Mouse (Mus musculus): ENCODE data around the gene Amhr2. TPM values are rescaled to one million over a fixed set of nuclear protein-coding genes. Genes with fewer than 3 reads are reported as not detected.

Gene Amhr2
- polyA plus RNA-seq, 1 experiment = 0.18 TPM

- Histone ChIP-seq H3K4me1 (ENCODE audit: control insufficient read depth, insufficient read depth, insufficient read length, low read length) (no peaks in the 10 kb centered on the region), H3K4me3 (ENCODE audit: low read depth, low read length) (no peak overlapping the region), H3K27me3 (ENCODE audit: control insufficient read depth, insufficient read depth, low read length) (no peaks in the 10 kb centered on the region), H3K36me3 (ENCODE audit: control insufficient read depth, insufficient read depth, low read length) (peaks cover 38% of the 10 kb centered on the region), H3K27ac (ENCODE audit: insufficient read depth, low read depth, low read length) (no peak overlapping the region)
- no peak for TF ChIP-seq POLR2A (IDR thresholded peaks at IDR 0.05; ENCODE audit: low read depth, low read length)
- TF ChIP-seq CTCF (IDR thresholded peaks at IDR 0.05; ENCODE audit: extremely low read depth, insufficient read length, insufficient replicate concordance, low read depth, low read length) = no peak
- WGBS = 89% methylated on average over 2 of the region's 2 CpGs
Observed at GRCm38 (mm10) chr15:102423602-102424240, 21.4 kb upstream of the Amhr2 start.

DNA sequence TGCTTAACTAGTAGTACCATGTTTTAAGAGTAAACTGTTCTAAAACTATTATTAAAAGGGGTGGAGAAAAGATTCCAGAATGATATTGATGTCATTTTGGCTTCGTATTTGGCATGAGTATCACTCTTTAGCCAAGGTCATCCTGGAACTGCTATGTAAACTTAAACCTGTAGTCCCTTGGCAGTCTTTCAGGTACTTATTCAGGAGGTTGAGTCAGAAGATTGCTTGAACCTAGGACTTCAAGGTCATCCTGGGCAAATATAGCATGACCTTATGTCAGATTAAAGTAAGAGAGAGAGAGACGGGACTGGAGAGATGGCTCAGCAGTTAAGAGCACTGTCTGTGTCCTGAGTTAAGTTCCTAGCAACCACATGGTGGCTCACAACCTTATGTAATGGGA, 20.5 kb upstream of the Amhr2 start:
- H3K4me3 ChIP-seq (ENCODE audit: low read depth, low read length) = no peak overlapping the region
- TF ChIP-seq POLR2A (IDR thresholded peaks at IDR 0.05; ENCODE audit: low read depth, low read length) (no peak), CTCF (IDR thresholded peaks at IDR 0.05; ENCODE audit: extremely low read depth, insufficient read length, insufficient replicate concordance, low read depth, low read length) (no peak)
- WGBS = 68% methylated on average over 2 of the region's 2 CpGs
- no peak overlapping the region for H3K27ac ChIP-seq (ENCODE audit: insufficient read depth, low read depth, low read length)
- H3K27me3 ChIP-seq (ENCODE audit: control insufficient read depth, insufficient read depth, low read length) = no peaks in the 10 kb centered on the region
- H3K4me1 ChIP-seq (ENCODE audit: control insufficient read depth, insufficient read depth, insufficient read length, low read length) = no peaks in the 10 kb centered on the region
- peaks cover 43% of the 10 kb centered on the region for H3K36me3 ChIP-seq (ENCODE audit: control insufficient read depth, insufficient read depth, low read length)

DNA sequence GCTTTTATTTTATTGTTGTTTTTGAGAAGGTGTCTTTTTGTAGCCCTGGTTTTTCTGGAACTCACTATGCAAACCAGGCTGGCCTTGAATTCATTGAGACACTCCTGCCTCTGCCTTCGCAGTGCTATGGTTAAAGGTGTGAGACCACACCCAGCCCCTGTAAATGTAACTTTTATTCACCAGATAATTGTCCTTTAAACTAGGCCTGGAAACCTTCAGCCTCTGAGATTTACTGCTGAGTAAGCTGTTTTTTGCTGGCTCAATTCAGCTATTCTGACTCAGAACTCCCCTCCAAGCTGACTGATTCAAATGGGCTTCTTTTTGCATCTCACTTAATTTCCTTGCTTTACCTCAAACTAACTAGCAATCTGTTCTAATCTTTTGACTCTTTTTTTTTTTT, 18.2 kb upstream of the Amhr2 start:
- no peaks in the 10 kb centered on the region for H3K27me3 ChIP-seq (ENCODE audit: control insufficient read depth, insufficient read depth, low read length)
- peaks cover 58% of the 10 kb centered on the region for H3K36me3 ChIP-seq (ENCODE audit: control insufficient read depth, insufficient read depth, low read length)
- 78% methylated on average over 1 of the region's 1 CpGs for WGBS
- H3K4me3 ChIP-seq (ENCODE audit: low read depth, low read length) = no peak overlapping the region
- H3K4me1 ChIP-seq (ENCODE audit: control insufficient read depth, insufficient read depth, insufficient read length, low read length) = no peaks in the 10 kb centered on the region
- no peak for TF ChIP-seq POLR2A (IDR thresholded peaks at IDR 0.05; ENCODE audit: low read depth, low read length)
- no peak for TF ChIP-seq CTCF (IDR thresholded peaks at IDR 0.05; ENCODE audit: extremely low read depth, insufficient read length, insufficient replicate concordance, low read depth, low read length)
- no peak overlapping the region for H3K27ac ChIP-seq (ENCODE audit: insufficient read depth, low read depth, low read length)

DNA sequence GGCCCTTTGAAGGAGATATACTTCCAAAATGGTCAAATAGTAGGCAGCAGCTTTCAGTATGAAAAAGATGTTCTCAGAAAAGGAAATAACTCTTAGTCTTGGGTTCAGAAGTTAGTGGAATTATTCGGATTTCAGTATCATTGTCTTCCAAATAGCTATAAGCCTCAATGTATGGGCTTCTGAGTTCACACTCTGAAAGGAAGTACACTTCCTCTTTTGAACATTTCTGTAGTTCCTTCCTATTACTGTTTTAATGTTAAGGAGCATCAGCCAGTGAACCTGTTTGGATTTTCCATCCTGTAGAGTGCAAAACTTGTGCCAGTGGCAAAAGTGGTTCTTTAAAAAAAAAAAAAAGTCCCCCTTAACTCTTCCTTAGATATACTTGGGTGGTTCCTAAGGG, 13.1 kb upstream of the Amhr2 start:
- Histone ChIP-seq H3K27me3 (ENCODE audit: control insufficient read depth, insufficient read depth, low read length) (no peaks in the 10 kb centered on the region), H3K27ac (ENCODE audit: insufficient read depth, low read depth, low read length) (no peak overlapping the region), H3K36me3 (ENCODE audit: control insufficient read depth, insufficient read depth, low read length) (peaks cover 69% of the 10 kb centered on the region), H3K4me1 (ENCODE audit: control insufficient read depth, insufficient read depth, insufficient read length, low read length) (no peaks in the 10 kb centered on the region), H3K4me3 (ENCODE audit: low read depth, low read length) (no peak overlapping the region)
- TF ChIP-seq POLR2A (IDR thresholded peaks at IDR 0.05; ENCODE audit: low read depth, low read length) = no peak
- WGBS = 74% methylated on average over 1 of the region's 1 CpGs

GRCm38 (mm10) chr15:102433173-102433572, 12.0 kb upstream of the Amhr2 start:
- no peak for TF ChIP-seq POLR2A (IDR thresholded peaks at IDR 0.05; ENCODE audit: low read depth, low read length)
- TF ChIP-seq CTCF (IDR thresholded peaks at IDR 0.05; ENCODE audit: extremely low read depth, insufficient read length, insufficient replicate concordance, low read depth, low read length) = no peak
- no peak overlapping the region for H3K27ac ChIP-seq (ENCODE audit: insufficient read depth, low read depth, low read length)
- H3K27me3 ChIP-seq (ENCODE audit: control insufficient read depth, insufficient read depth, low read length) = no peaks in the 10 kb centered on the region
- H3K4me1 ChIP-seq (ENCODE audit: control insufficient read depth, insufficient read depth, insufficient read length, low read length) = no peaks in the 10 kb centered on the region
- H3K36me3 ChIP-seq (ENCODE audit: control insufficient read depth, insufficient read depth, low read length) = peaks cover 64% of the 10 kb centered on the region
- no peak overlapping the region for H3K4me3 ChIP-seq (ENCODE audit: low read depth, low read length)
- 82% methylated on average over 4 of the region's 4 CpGs for WGBS

DNA sequence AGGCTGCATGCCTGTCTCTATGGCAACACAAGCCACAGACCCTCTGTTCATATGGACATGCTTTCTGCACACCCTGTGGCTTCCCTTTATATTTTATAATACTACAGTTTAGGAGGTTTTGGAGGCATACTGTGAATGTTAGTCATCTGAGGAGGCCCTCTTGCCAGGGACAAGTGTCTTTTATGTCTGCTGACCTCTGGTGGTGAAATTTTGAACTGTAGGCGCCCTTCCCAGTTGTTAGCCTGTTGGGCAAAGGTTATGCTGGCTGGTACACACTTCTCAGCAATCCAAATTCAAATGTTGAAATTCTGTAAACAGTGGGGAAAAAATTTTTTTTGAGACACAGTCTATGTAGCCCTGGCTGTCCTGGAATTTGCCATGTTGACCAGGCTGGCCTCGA, 2.7 kb upstream of the Amhr2 start:
- no peak overlapping the region for H3K4me3 ChIP-seq (ENCODE audit: low read depth, low read length)
- H3K4me1 ChIP-seq (ENCODE audit: control insufficient read depth, insufficient read depth, insufficient read length, low read length) = no peaks in the 10 kb centered on the region
- no peaks in the 10 kb centered on the region for H3K36me3 ChIP-seq (ENCODE audit: control insufficient read depth, insufficient read depth, low read length)
- H3K27me3 ChIP-seq (ENCODE audit: control insufficient read depth, insufficient read depth, low read length) = peaks cover 2% of the 10 kb centered on the region; the same call in 1 of the 2 replicates
- no peak overlapping the region for H3K27ac ChIP-seq (ENCODE audit: insufficient read depth, low read depth, low read length)
- TF ChIP-seq POLR2A (IDR thresholded peaks at IDR 0.05; ENCODE audit: low read depth, low read length) (no peak), CTCF (IDR thresholded peaks at IDR 0.05; ENCODE audit: extremely low read depth, insufficient read length, insufficient replicate concordance, low read depth, low read length) (peak; percentile 33; the same call in 1 of the 2 replicates)
- 46% methylated on average over 2 of the region's 2 CpGs for WGBS

DNA sequence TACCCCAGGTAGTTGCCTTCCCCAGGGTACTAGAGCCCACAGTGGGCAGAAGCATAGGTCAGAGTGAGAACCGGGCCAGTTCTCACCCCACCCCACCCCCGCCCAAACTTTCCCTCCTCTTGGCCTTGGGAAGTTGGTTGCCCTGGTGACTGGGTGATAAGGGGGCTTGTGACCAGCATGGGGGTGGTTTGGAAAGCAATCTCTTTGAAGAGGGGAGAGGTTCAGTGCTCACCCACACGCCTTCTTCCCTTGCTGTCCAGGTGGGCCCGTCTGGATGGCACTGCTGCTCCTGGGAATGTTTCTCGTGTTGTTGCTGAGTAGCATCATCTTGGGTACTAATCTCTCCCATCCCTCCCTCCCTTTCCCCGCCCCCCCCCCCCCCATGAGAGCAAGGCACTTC, 1.3 kb downstream of the Amhr2 start:
- TF ChIP-seq POLR2A (IDR thresholded peaks at IDR 0.05; ENCODE audit: low read depth, low read length) (no peak), CTCF (IDR thresholded peaks at IDR 0.05; ENCODE audit: extremely low read depth, insufficient read length, insufficient replicate concordance, low read depth, low read length) (no peak)
- WGBS = 47% methylated on average over 5 of the region's 6 CpGs
- Histone ChIP-seq H3K4me1 (ENCODE audit: control insufficient read depth, insufficient read depth, insufficient read length, low read length) (peaks cover 3% of the 10 kb centered on the region; the same call in 1 of the 2 replicates), H3K4me3 (ENCODE audit: low read depth, low read length) (no peak overlapping the region), H3K27ac (ENCODE audit: insufficient read depth, low read depth, low read length) (no peak overlapping the region), H3K27me3 (ENCODE audit: control insufficient read depth, insufficient read depth, low read length) (peaks cover 2% of the 10 kb centered on the region; the same call in 1 of the 2 replicates), H3K36me3 (ENCODE audit: control insufficient read depth, insufficient read depth, low read length) (no peaks in the 10 kb centered on the region)
